Mouse (Mus musculus): ENCODE measurements at regions not wholly inside any gene's neighbourhood (a gene's known extent, or its start where the extent isn't known, plus 50 kb on each side); places are given as distances from the start of the nearest gene placed in this dataset.
A peak's percentile ranks its signal among the peaks of the same experiment; 100 is the strongest.

GRCm38 (mm10) chr4:84064614-84065456, 539.5 kb downstream of the Ccdc171 start:
- H3K9me3 ChIP-seq (replicated peaks; ENCODE audit: control insufficient read depth, low read length), result no peaks in the 10 kb centered on the region
- no peak overlapping the region for H3K4me3 ChIP-seq (ENCODE audit: low read depth, low read length)
- H3K36me3 ChIP-seq (replicated peaks; ENCODE audit: control insufficient read depth, insufficient read depth, low read depth, low read length), result no peaks in the 10 kb centered on the region
- no peak overlapping the region for H3K4me2 ChIP-seq (ENCODE audit: low read depth, low read length)
- H3K9ac ChIP-seq (replicated peaks; ENCODE audit: low read length), result no peak overlapping the region
- no peak overlapping the region for H3K27ac ChIP-seq (replicated peaks; ENCODE audit: low read depth, low read length)
- H3K4me1 ChIP-seq (ENCODE audit: control insufficient read depth, insufficient read depth, low read length), result no peaks in the 10 kb centered on the region; the same call in 1 of the 2 replicates
- 17% methylated on average over 15 of the region's 15 CpGs for WGBS
- no peaks in the 10 kb centered on the region for H3K27me3 ChIP-seq (ENCODE audit: control insufficient read depth, insufficient read depth, low read length)
- DNase-seq (ENCODE audit: low spot score) (peak; percentile 89), ATAC-seq (replicated peaks; ENCODE audit: insufficient number of reproducible peaks, low FRiP score, low TSS enrichment, low read depth) (no peak; the same call in 1 of the 2 replicates)

DNA sequence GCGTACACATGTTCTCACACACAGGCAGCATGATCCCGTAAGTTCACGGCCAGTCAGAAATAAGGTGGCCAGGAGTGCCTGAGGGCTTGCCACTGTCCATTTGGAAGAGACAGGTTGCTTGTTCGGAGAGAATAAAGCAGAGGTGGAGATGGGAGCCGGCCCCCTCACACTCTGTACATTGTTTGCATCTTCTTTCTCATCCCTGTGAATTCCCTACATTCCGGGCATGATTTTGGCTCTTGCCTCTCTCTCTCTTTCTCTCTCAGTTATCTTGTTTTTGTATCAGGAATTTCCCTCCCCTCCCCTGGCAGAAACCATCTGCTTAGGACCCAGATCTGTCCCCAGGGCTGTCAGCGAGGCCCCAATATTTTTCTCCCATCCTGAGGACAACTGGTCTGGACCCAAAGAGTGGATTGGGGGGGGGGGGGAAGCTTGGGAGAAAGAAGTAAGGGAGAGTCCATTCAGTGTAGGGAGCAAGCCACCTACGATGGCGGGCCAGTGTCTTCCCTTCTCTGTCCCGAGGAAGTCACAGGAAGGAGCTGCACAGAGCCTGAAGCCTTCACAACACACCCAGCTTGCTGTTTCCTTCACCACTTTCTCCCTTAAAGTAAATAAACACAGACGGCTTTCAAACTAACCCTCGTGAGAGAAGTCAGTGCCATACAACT, 540.2 kb downstream of the Ccdc171 start:
- Histone ChIP-seq H3K4me3 (ENCODE audit: low read depth, low read length) (no peak overlapping the region), H3K9me3 (replicated peaks; ENCODE audit: control insufficient read depth, low read length) (no peaks in the 10 kb centered on the region), H3K4me2 (ENCODE audit: low read depth, low read length) (no peak overlapping the region), H3K27me3 (ENCODE audit: control insufficient read depth, insufficient read depth, low read length) (no peaks in the 10 kb centered on the region), H3K4me1 (ENCODE audit: control insufficient read depth, insufficient read depth, low read length) (no peaks in the 10 kb centered on the region; the same call in 1 of the 2 replicates), H3K9ac (replicated peaks; ENCODE audit: low read length) (no peak overlapping the region), H3K36me3 (replicated peaks; ENCODE audit: control insufficient read depth, insufficient read depth, low read depth, low read length) (no peaks in the 10 kb centered on the region), H3K27ac (replicated peaks; ENCODE audit: low read depth, low read length) (no peak overlapping the region)
- 37% methylated on average over 12 of the region's 12 CpGs for WGBS
- no peak for ATAC-seq (replicated peaks; ENCODE audit: insufficient number of reproducible peaks, low FRiP score, low TSS enrichment, low read depth)
- peak; percentile 7 for DNase-seq (ENCODE audit: low spot score)

- H3K4me1 ChIP-seq (ENCODE audit: control insufficient read depth, insufficient read depth, low read length), result no peaks in the 10 kb centered on the region; the same call in 1 of the 2 replicates
- WGBS, result 82% methylated on average over 14 of the region's 14 CpGs
These were observed 542.7 kb downstream of the Ccdc171 start for GRCm38 (mm10) chr4:84067931-84068575.

GRCm38 (mm10) chr4:84068947-84069663, 543.8 kb downstream of the Ccdc171 start:
- Histone ChIP-seq H3K27ac (replicated peaks; ENCODE audit: low read depth, low read length) (peak overlapping the region; percentile 72), H3K4me1 (ENCODE audit: control insufficient read depth, insufficient read depth, low read length) (no peaks in the 10 kb centered on the region; the same call in 1 of the 2 replicates), H3K4me3 (ENCODE audit: low read depth, low read length) (no peak overlapping the region), H3K9me3 (replicated peaks; ENCODE audit: control insufficient read depth, low read length) (no peaks in the 10 kb centered on the region), H3K27me3 (ENCODE audit: control insufficient read depth, insufficient read depth, low read length) (no peaks in the 10 kb centered on the region), H3K4me2 (ENCODE audit: low read depth, low read length) (no peak overlapping the region), H3K36me3 (replicated peaks; ENCODE audit: control insufficient read depth, insufficient read depth, low read depth, low read length) (no peaks in the 10 kb centered on the region), H3K9ac (replicated peaks; ENCODE audit: low read length) (no peak overlapping the region; the same call in 1 of the 2 replicates)
- 28% methylated on average over 11 of the region's 11 CpGs for WGBS
- ATAC-seq (replicated peaks; ENCODE audit: insufficient number of reproducible peaks, low FRiP score, low TSS enrichment, low read depth) (no peak; the same call in 1 of the 2 replicates), DNase-seq (ENCODE audit: low spot score) (peak; percentile 63)

More at GRCm38 (mm10) chr4:84067931-84068575, 542.7 kb downstream of the Ccdc171 start:
- Histone ChIP-seq H3K9me3 (replicated peaks; ENCODE audit: control insufficient read depth, low read length) (no peaks in the 10 kb centered on the region), H3K36me3 (replicated peaks; ENCODE audit: control insufficient read depth, insufficient read depth, low read depth, low read length) (no peaks in the 10 kb centered on the region), H3K4me3 (ENCODE audit: low read depth, low read length) (no peak overlapping the region), H3K9ac (replicated peaks; ENCODE audit: low read length) (no peak overlapping the region), H3K27me3 (ENCODE audit: control insufficient read depth, insufficient read depth, low read length) (no peaks in the 10 kb centered on the region), H3K27ac (replicated peaks; ENCODE audit: low read depth, low read length) (no peak overlapping the region), H3K4me2 (ENCODE audit: low read depth, low read length) (no peak overlapping the region)
- no peak for DNase-seq (ENCODE audit: low spot score)
- no peak for ATAC-seq (replicated peaks; ENCODE audit: insufficient number of reproducible peaks, low FRiP score, low TSS enrichment, low read depth)

- Histone ChIP-seq H3K4me1 (ENCODE audit: control insufficient read depth, insufficient read depth, low read length) (no peaks in the 10 kb centered on the region; the same call in 1 of the 2 replicates), H3K4me3 (ENCODE audit: low read depth, low read length) (no peak overlapping the region), H3K9ac (replicated peaks; ENCODE audit: low read length) (no peak overlapping the region; the same call in 1 of the 2 replicates), H3K4me2 (ENCODE audit: low read depth, low read length) (no peak overlapping the region), H3K27ac (replicated peaks; ENCODE audit: low read depth, low read length) (peak overlapping the region; percentile 72), H3K9me3 (replicated peaks; ENCODE audit: control insufficient read depth, low read length) (no peaks in the 10 kb centered on the region), H3K36me3 (replicated peaks; ENCODE audit: control insufficient read depth, insufficient read depth, low read depth, low read length) (no peaks in the 10 kb centered on the region), H3K27me3 (ENCODE audit: control insufficient read depth, insufficient read depth, low read length) (no peaks in the 10 kb centered on the region)
- 64% methylated on average over 13 of the region's 13 CpGs for WGBS
- ATAC-seq (replicated peaks; ENCODE audit: insufficient number of reproducible peaks, low FRiP score, low TSS enrichment, low read depth) (0 out of 2 replicates have a peak, but pooled peaks have one; percentile 46), DNase-seq (ENCODE audit: low spot score) (no peak)
These were observed 544.3 kb downstream of the Ccdc171 start for GRCm38 (mm10) chr4:84069681-84070080.

DNA sequence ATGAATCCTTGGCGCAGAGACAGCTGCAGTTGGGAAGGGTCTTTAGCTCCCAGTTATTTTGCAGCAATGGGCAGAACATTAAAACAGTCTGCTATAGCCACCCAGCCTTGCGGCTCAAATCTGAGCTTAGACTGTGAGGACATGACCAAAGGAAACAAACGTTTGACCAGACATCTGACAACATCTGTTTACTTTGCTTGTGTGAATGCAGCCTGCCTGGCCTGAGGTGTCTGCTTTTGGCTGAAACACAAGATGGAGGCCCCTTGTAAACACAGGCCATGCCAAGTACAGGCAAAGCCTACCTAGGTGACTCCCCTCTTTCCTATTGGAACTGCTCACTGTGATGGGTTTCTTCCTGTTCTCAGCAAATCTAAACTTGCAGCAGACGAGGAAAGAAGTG, 544.7 kb downstream of the Ccdc171 start:
- WGBS, result 52% methylated on average over 4 of the region's 4 CpGs
- DNase-seq (ENCODE audit: low spot score), result peak; percentile 30
- no peak for ATAC-seq (replicated peaks; ENCODE audit: insufficient number of reproducible peaks, low FRiP score, low TSS enrichment, low read depth)
- H3K4me3 ChIP-seq (ENCODE audit: low read depth, low read length), result no peak overlapping the region
- H3K9ac ChIP-seq (replicated peaks; ENCODE audit: low read length), result no peak overlapping the region
- H3K27ac ChIP-seq (replicated peaks; ENCODE audit: low read depth, low read length), result peak overlapping the region; percentile 72
- no peaks in the 10 kb centered on the region for H3K36me3 ChIP-seq (replicated peaks; ENCODE audit: control insufficient read depth, insufficient read depth, low read depth, low read length)
- no peaks in the 10 kb centered on the region for H3K27me3 ChIP-seq (ENCODE audit: control insufficient read depth, insufficient read depth, low read length)
- H3K9me3 ChIP-seq (replicated peaks; ENCODE audit: control insufficient read depth, low read length), result no peaks in the 10 kb centered on the region
- H3K4me1 ChIP-seq (ENCODE audit: control insufficient read depth, insufficient read depth, low read length), result no peaks in the 10 kb centered on the region; the same call in 1 of the 2 replicates
- no peak overlapping the region for H3K4me2 ChIP-seq (ENCODE audit: low read depth, low read length)

DNA sequence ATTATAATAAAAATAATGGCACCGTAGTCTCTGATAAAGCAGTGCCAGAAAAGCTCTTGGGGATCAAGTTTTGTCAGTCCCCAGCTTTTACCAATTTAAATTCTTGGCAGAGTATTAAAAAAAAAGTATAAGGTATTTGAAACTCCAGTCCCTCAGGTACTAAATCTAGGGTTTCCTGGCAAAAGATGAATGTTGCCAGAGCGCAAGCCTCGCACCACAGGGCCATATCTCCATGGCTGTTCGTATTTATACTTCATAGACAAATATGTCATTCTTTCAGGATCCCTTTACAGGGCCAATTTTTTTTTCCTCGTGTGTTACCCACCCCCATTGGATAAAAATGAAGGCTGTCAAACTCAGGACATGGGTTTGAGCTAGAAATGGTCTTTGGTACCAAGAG, 546.8 kb downstream of the Ccdc171 start:
- Histone ChIP-seq H3K27me3 (ENCODE audit: control insufficient read depth, insufficient read depth, low read length) (no peaks in the 10 kb centered on the region), H3K4me3 (ENCODE audit: low read depth, low read length) (no peak overlapping the region), H3K4me1 (ENCODE audit: control insufficient read depth, insufficient read depth, low read length) (no peaks in the 10 kb centered on the region; the same call in 1 of the 2 replicates), H3K36me3 (replicated peaks; ENCODE audit: control insufficient read depth, insufficient read depth, low read depth, low read length) (no peaks in the 10 kb centered on the region), H3K4me2 (ENCODE audit: low read depth, low read length) (no peak overlapping the region), H3K27ac (replicated peaks; ENCODE audit: low read depth, low read length) (no peak overlapping the region), H3K9ac (replicated peaks; ENCODE audit: low read length) (no peak overlapping the region), H3K9me3 (replicated peaks; ENCODE audit: control insufficient read depth, low read length) (no peaks in the 10 kb centered on the region)
- 70% methylated on average over 5 of the region's 5 CpGs for WGBS
- DNase-seq (ENCODE audit: low spot score), result no peak
- ATAC-seq (replicated peaks; ENCODE audit: insufficient number of reproducible peaks, low FRiP score, low TSS enrichment, low read depth), result no peak
